7 mouse cellular contexts compared by ENCODE assay signal in the genomic region with DNA sequence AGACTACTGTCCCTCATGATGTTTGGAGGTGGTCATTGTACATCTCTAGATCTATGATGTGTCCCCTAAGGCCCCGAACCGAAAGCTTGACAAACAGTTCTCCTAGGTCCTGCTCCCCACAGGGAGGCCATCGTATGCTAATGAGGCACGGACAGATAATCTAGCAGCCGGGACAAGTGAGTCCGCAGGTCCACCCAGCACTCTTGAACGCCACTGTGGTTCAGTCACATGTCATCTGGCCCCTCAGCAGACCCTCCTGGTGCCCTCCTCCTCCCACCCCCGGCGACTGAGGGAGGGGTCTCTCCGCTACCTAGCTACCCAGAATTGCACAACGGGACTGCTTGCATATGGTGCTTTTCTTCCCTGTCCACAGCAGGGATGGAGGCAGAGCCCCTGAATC. TPM values are rescaled to one million over a fixed set of nuclear protein-coding genes. Genes with fewer than 3 reads are reported as not detected.
A peak's percentile ranks its signal among the peaks of the same experiment; 100 is the strongest.
DNase-seq lines count a peak whose midpoint lies in the region; ATAC-seq and TF ChIP-seq lines count a peak whose summit lies in the region.

No protein-coding gene starts in this region.

- H3K4me3 ChIP-seq in spleen, adult 2 months (ENCODE audit: extremely low read depth, insufficient read depth, insufficient read length): peak overlapping the region; percentile 25; the same call in 1 of the 2 replicates
- peak overlapping the region; percentile 45 for H3K4me3 ChIP-seq in forebrain, embryonic 15.5 days

- no peak for ATAC-seq in forebrain, embryonic 15.5 days (replicated peaks)
- ATAC-seq in megakaryocyte, adult 5-6 weeks (ENCODE audit: poor library complexity, severe bottlenecking): peak; percentile 4; the same call in 1 of the 2 replicates

- peaks cover 15% of the 10 kb centered on the region for H3K4me1 ChIP-seq in spleen, adult 2 months (ENCODE audit: control insufficient read depth, insufficient read depth, insufficient read length)
- H3K4me1 ChIP-seq in forebrain, embryonic 15.5 days: peaks cover 16% of the 10 kb centered on the region

- H3K9me3 ChIP-seq in forebrain, embryonic 15.5 days: no peaks in the 10 kb centered on the region

- no peak for TF ChIP-seq POLR2A in spleen, adult 2 months (IDR thresholded peaks at IDR 0.05; ENCODE audit: low read depth, low read length)

- 14% methylated on average over 11 of the region's 11 CpGs for WGBS in spleen, adult 2 months
- 6% methylated on average over 11 of the region's 11 CpGs for WGBS in forebrain, embryonic 15.5 days

- H3K36me3 ChIP-seq in spleen, adult 2 months (ENCODE audit: control insufficient read depth, insufficient read depth, low read length): no peaks in the 10 kb centered on the region
- no peaks in the 10 kb centered on the region for H3K36me3 ChIP-seq in forebrain, embryonic 15.5 days

- peak overlapping the region; percentile 88 for H3K4me2 ChIP-seq in forebrain, embryonic 15.5 days (replicated peaks)

- H3K9ac ChIP-seq in forebrain, embryonic 15.5 days (replicated peaks): 0 out of 2 replicates have a peak overlapping the region, but pooled peaks have one; percentile 7

- 0 out of 2 replicates have a peak, but pooled peaks cover 3% of the 10 kb centered on the region for H3K27me3 ChIP-seq in spleen, adult 2 months (ENCODE audit: control insufficient read depth, insufficient read depth, low read length)
- peaks cover 19% of the 10 kb centered on the region for H3K27me3 ChIP-seq in forebrain, embryonic 15.5 days

- DNase-seq in spleen, adult 2 months (ENCODE audit: low read depth in 1 of 2, low spot score in 2 of 2): peak in 1 of 2 experiments; percentile 4
- DNase-seq in spleen, postnatal 14 days (ENCODE audit: low spot score in 2 of 2): no peak
- DNase-seq in MN1 (ENCODE audit: low spot score): no peak
- DNase-seq in testis, postnatal 10 days (ENCODE audit: low spot score): no peak
- DNase-seq in embryo, embryonic 10 days (ENCODE audit: low spot score): no peak

- no peak overlapping the region for H3K27ac ChIP-seq in spleen, adult 2 months (ENCODE audit: insufficient read depth, low read length)
- no peak overlapping the region for H3K27ac ChIP-seq in forebrain, embryonic 15.5 days (replicated peaks)

- no peak for TF ChIP-seq CTCF in spleen, adult 2 months (IDR thresholded peaks at IDR 0.05; ENCODE audit: extremely low read depth, insufficient read depth, insufficient read length, insufficient replicate concordance)

RNA-seq across cellular contexts. Expression of gene Dgkg, which starts 1.2 kb away (rescaled TPM):
- polyA plus RNA-seq in spleen, adult 2 months (2012; rRNA removed): 0.40 and 0.55 TPM in 2 replicates
- 5.8 TPM in 2 replicates for polyA plus RNA-seq in forebrain, embryonic 15.5 days (2015; fragmentation: Nextera tagmentation; extraction: Ambion mirVana)
- 35.0 and 35.3 TPM in 2 replicates for total RNA-seq in megakaryocyte, adult 5-6 weeks (2015)
- 33.4 and 38.9 TPM in 2 replicates for total RNA-seq in megakaryocyte, adult 5-6 weeks (2017)
